Mouse (Mus musculus) lung, postnatal 25 days (tissue): ENCODE data around the gene Mcm2.

Experiments used
- DNase-seq: peaks from one replicate; pipeline ENCODE4 v3.0.0; 2022; ENCODE audit warnings: low spot score

Mcm2 gene

GRCm38 (mm10) chr6:88847571-88847970 lies 51.0 kb downstream of the Mcm2 start:
- no peak for DNase-seq

- DNase-seq = no peak
These were observed 53.5 kb downstream of the Mcm2 start for GRCm38 (mm10) chr6:88844901-88845565.

- no peak for DNase-seq
These were observed 54.5 kb downstream of the Mcm2 start for GRCm38 (mm10) chr6:88843781-88844725.

- DNase-seq = no peak
These were observed 55.3 kb downstream of the Mcm2 start for GRCm38 (mm10) chr6:88843241-88843640.

GRCm38 (mm10) chr6:88842731-88843151 lies 55.8 kb downstream of the Mcm2 start:
- no peak for DNase-seq

GRCm38 (mm10) chr6:88841781-88842689 lies 56.5 kb downstream of the Mcm2 start, which contains the start of gene Abtb1:
TSS of gene Abtb1 (minus strand) at chr6:88841984.
- DNase-seq = peak; percentile 100

- no peak for DNase-seq
These were observed 57.1 kb downstream of the Mcm2 start for GRCm38 (mm10) chr6:88841514-88841780.

GRCm38 (mm10) chr6:88840791-88841513 lies 57.6 kb downstream of the Mcm2 start:
- DNase-seq = no peak

- DNase-seq = no peak
These were observed 58.4 kb downstream of the Mcm2 start for GRCm38 (mm10) chr6:88840211-88840610.

- DNase-seq = no peak
These were observed 59.2 kb downstream of the Mcm2 start for GRCm38 (mm10) chr6:88839135-88839970.

GRCm38 (mm10) chr6:88838613-88839012 lies 60.0 kb downstream of the Mcm2 start:
- no peak for DNase-seq

GRCm38 (mm10) chr6:88837999-88838398 lies 60.6 kb downstream of the Mcm2 start:
- no peak for DNase-seq

- DNase-seq = no peak
These were observed 62.3 kb downstream of the Mcm2 start for GRCm38 (mm10) chr6:88836178-88836819.

GRCm38 (mm10) chr6:88835047-88835446 lies 63.5 kb downstream of the Mcm2 start:
- DNase-seq = no peak
